Mouse (Mus musculus): ENCODE data around the gene Smarcc2. TPM values are rescaled to one million over a fixed set of nuclear protein-coding genes. Genes with fewer than 3 reads are reported as not detected.

Gene Smarcc2
- polyA plus RNA-seq, 1 experiment from 2014 or later = 77.2 TPM

- Histone ChIP-seq H3K4me2 (no peak overlapping the region), H3K27me3 (no peaks in the 10 kb centered on the region), H3K27ac (no peak overlapping the region), H3K9me3 (replicated peaks) (no peaks in the 10 kb centered on the region), H3K36me3 (peaks cover 26% of the 10 kb centered on the region), H3K4me1 (peaks cover 9% of the 10 kb centered on the region; the same call in 1 of the 2 replicates), H3K4me3 (replicated peaks) (no peak overlapping the region), H3K9ac (no peak overlapping the region)
- no peak for ATAC-seq (replicated peaks; ENCODE audit: low FRiP score)
- WGBS = 86% methylated on average over 9 of the region's 9 CpGs
Measured at GRCm38 (mm10) chr10:128509203-128509602, 50.2 kb downstream of the Smarcc2 start.

GRCm38 (mm10) chr10:128509831-128510230 lies 50.8 kb downstream of the Smarcc2 start:
- no peak overlapping the region for H3K4me3 ChIP-seq (replicated peaks)
- no peak for ATAC-seq (replicated peaks; ENCODE audit: low FRiP score)
- peaks cover 27% of the 10 kb centered on the region for H3K36me3 ChIP-seq
- no peak overlapping the region for H3K9ac ChIP-seq
- H3K27ac ChIP-seq = no peak overlapping the region
- no peak overlapping the region for H3K4me2 ChIP-seq
- H3K4me1 ChIP-seq = peaks cover 4% of the 10 kb centered on the region; the same call in 1 of the 2 replicates
- no peaks in the 10 kb centered on the region for H3K27me3 ChIP-seq
- H3K9me3 ChIP-seq (replicated peaks) = no peaks in the 10 kb centered on the region
- 63% methylated on average over 4 of the region's 4 CpGs for WGBS

- H3K4me3 ChIP-seq (replicated peaks) = no peak overlapping the region
- no peak overlapping the region for H3K27ac ChIP-seq
- peaks cover 31% of the 10 kb centered on the region for H3K36me3 ChIP-seq
- H3K9ac ChIP-seq = no peak overlapping the region
- no peaks in the 10 kb centered on the region for H3K27me3 ChIP-seq
- H3K4me2 ChIP-seq = no peak overlapping the region
- 85% methylated on average over 11 of the region's 11 CpGs for WGBS
- no peaks in the 10 kb centered on the region for H3K9me3 ChIP-seq (replicated peaks)
- ATAC-seq (replicated peaks; ENCODE audit: low FRiP score) = no peak
- 0 out of 2 replicates have a peak, but pooled peaks cover under 1% of the 10 kb centered on the region for H3K4me1 ChIP-seq
Measured at GRCm38 (mm10) chr10:128510301-128510700, 51.3 kb downstream of the Smarcc2 start.

- no peak overlapping the region for H3K4me3 ChIP-seq (replicated peaks)
- peaks cover 4% of the 10 kb centered on the region; the same call in 1 of the 2 replicates for H3K4me1 ChIP-seq
- peaks cover 35% of the 10 kb centered on the region for H3K36me3 ChIP-seq
- H3K9ac ChIP-seq = no peak overlapping the region
- H3K27ac ChIP-seq = no peak overlapping the region
- peaks cover 8% of the 10 kb centered on the region for H3K27me3 ChIP-seq
- 80% methylated on average over 9 of the region's 9 CpGs for WGBS
- H3K4me2 ChIP-seq = no peak overlapping the region
- no peaks in the 10 kb centered on the region for H3K9me3 ChIP-seq (replicated peaks)
- ATAC-seq (replicated peaks; ENCODE audit: low FRiP score) = no peak
Measured at GRCm38 (mm10) chr10:128511189-128511588, 52.1 kb downstream of the Smarcc2 start.

GRCm38 (mm10) chr10:128511761-128512160 lies 52.7 kb downstream of the Smarcc2 start:
- Histone ChIP-seq H3K9ac (no peak overlapping the region), H3K4me2 (no peak overlapping the region), H3K36me3 (peaks cover 35% of the 10 kb centered on the region), H3K9me3 (replicated peaks) (no peaks in the 10 kb centered on the region), H3K27ac (no peak overlapping the region), H3K4me3 (replicated peaks) (no peak overlapping the region), H3K4me1 (peaks cover 9% of the 10 kb centered on the region), H3K27me3 (peaks cover 14% of the 10 kb centered on the region)
- ATAC-seq (replicated peaks; ENCODE audit: low FRiP score) = no peak
- 86% methylated on average over 12 of the region's 12 CpGs for WGBS

- Histone ChIP-seq H3K9ac (no peak overlapping the region), H3K36me3 (peaks cover 45% of the 10 kb centered on the region), H3K4me1 (peaks cover 23% of the 10 kb centered on the region), H3K27me3 (peaks cover 15% of the 10 kb centered on the region), H3K9me3 (replicated peaks) (no peaks in the 10 kb centered on the region), H3K4me3 (replicated peaks) (no peak overlapping the region), H3K4me2 (no peak overlapping the region), H3K27ac (no peak overlapping the region)
- no peak for ATAC-seq (replicated peaks; ENCODE audit: low FRiP score)
- 93% methylated on average over 4 of the region's 4 CpGs for WGBS
Measured at GRCm38 (mm10) chr10:128515044-128515443, 56.0 kb downstream of the Smarcc2 start.

- H3K27me3 ChIP-seq = peaks cover 15% of the 10 kb centered on the region
- no peaks in the 10 kb centered on the region for H3K9me3 ChIP-seq (replicated peaks)
- H3K4me2 ChIP-seq = peak overlapping the region; percentile 48
- H3K36me3 ChIP-seq = peaks cover 51% of the 10 kb centered on the region
- peak; percentile 34; the same call in 1 of the 2 replicates for ATAC-seq (replicated peaks; ENCODE audit: low FRiP score)
- peaks cover 23% of the 10 kb centered on the region for H3K4me1 ChIP-seq
- 21% methylated on average over 20 of the region's 20 CpGs for WGBS
- no peak overlapping the region for H3K9ac ChIP-seq
- H3K4me3 ChIP-seq (replicated peaks) = 0 out of 2 replicates have a peak overlapping the region, but pooled peaks have one; percentile 6
- no peak overlapping the region for H3K27ac ChIP-seq
Measured at GRCm38 (mm10) chr10:128516029-128516428, 57.0 kb downstream of the Smarcc2 start.

- Histone ChIP-seq H3K36me3 (peaks cover 49% of the 10 kb centered on the region), H3K9ac (no peak overlapping the region), H3K27me3 (peaks cover 15% of the 10 kb centered on the region), H3K4me2 (no peak overlapping the region; the same call in 1 of the 2 replicates), H3K4me1 (peaks cover 23% of the 10 kb centered on the region), H3K27ac (no peak overlapping the region), H3K9me3 (replicated peaks) (no peaks in the 10 kb centered on the region), H3K4me3 (replicated peaks) (no peak overlapping the region)
- no peak for ATAC-seq (replicated peaks; ENCODE audit: low FRiP score)
- WGBS = 31% methylated on average over 6 of the region's 6 CpGs
Measured at GRCm38 (mm10) chr10:128516677-128517076, 57.6 kb downstream of the Smarcc2 start.

- no peak for ATAC-seq (replicated peaks; ENCODE audit: low FRiP score)
- no peaks in the 10 kb centered on the region for H3K9me3 ChIP-seq (replicated peaks)
- 80% methylated on average over 7 of the region's 7 CpGs for WGBS
- no peak overlapping the region for H3K4me3 ChIP-seq (replicated peaks)
- no peak overlapping the region for H3K4me2 ChIP-seq
- H3K27me3 ChIP-seq = peaks cover 23% of the 10 kb centered on the region
- no peak overlapping the region for H3K9ac ChIP-seq
- peaks cover 24% of the 10 kb centered on the region for H3K4me1 ChIP-seq
- no peak overlapping the region for H3K27ac ChIP-seq
- H3K36me3 ChIP-seq = peaks cover 43% of the 10 kb centered on the region
Measured at GRCm38 (mm10) chr10:128518833-128519232, 59.8 kb downstream of the Smarcc2 start.

GRCm38 (mm10) chr10:128520591-128520990 lies 61.5 kb downstream of the Smarcc2 start:
- H3K9me3 ChIP-seq (replicated peaks) = no peaks in the 10 kb centered on the region
- H3K4me2 ChIP-seq = no peak overlapping the region
- H3K4me1 ChIP-seq = peaks cover 35% of the 10 kb centered on the region
- no peak overlapping the region for H3K27ac ChIP-seq
- H3K4me3 ChIP-seq (replicated peaks) = no peak overlapping the region
- H3K9ac ChIP-seq = no peak overlapping the region
- H3K27me3 ChIP-seq = peaks cover 25% of the 10 kb centered on the region
- H3K36me3 ChIP-seq = peaks cover 35% of the 10 kb centered on the region
- ATAC-seq (replicated peaks; ENCODE audit: low FRiP score) = no peak
- WGBS = 89% methylated on average over 16 of the region's 16 CpGs

GRCm38 (mm10) chr10:128522351-128522750 lies 63.3 kb downstream of the Smarcc2 start:
- no peak for ATAC-seq (replicated peaks; ENCODE audit: low FRiP score)
- H3K4me2 ChIP-seq = no peak overlapping the region
- H3K27me3 ChIP-seq = peaks cover 12% of the 10 kb centered on the region
- H3K9me3 ChIP-seq (replicated peaks) = no peaks in the 10 kb centered on the region
- H3K4me1 ChIP-seq = peaks cover 27% of the 10 kb centered on the region
- 73% methylated on average over 6 of the region's 6 CpGs for WGBS
- no peak overlapping the region for H3K9ac ChIP-seq
- H3K4me3 ChIP-seq (replicated peaks) = no peak overlapping the region
- peaks cover 34% of the 10 kb centered on the region for H3K36me3 ChIP-seq
- H3K27ac ChIP-seq = no peak overlapping the region

- Histone ChIP-seq H3K9ac (peak overlapping the region; percentile 77), H3K27me3 (peaks cover 17% of the 10 kb centered on the region), H3K4me2 (peak overlapping the region; percentile 100), H3K9me3 (replicated peaks) (no peaks in the 10 kb centered on the region), H3K27ac (no peak overlapping the region), H3K4me1 (peaks cover 18% of the 10 kb centered on the region), H3K36me3 (peaks cover 27% of the 10 kb centered on the region), H3K4me3 (replicated peaks) (peak overlapping the region; percentile 90)
- 19% methylated on average over 11 of the region's 11 CpGs for WGBS
- no peak for ATAC-seq (replicated peaks; ENCODE audit: low FRiP score)
Measured at GRCm38 (mm10) chr10:128524111-128524731, 65.2 kb downstream of the Smarcc2 start.
